Mouse (Mus musculus) midbrain, embryonic 14.5 days (tissue): ENCODE data around the gene Spata22. TPM values are rescaled to one million over a fixed set of nuclear protein-coding genes. Genes with fewer than 3 reads are reported as not detected.

Source experiments
- ATAC-seq: fragments of 200-750 bp; cut with Nextera tagmentation; 2 replicates; pipeline ENCODE4 v1.8.0; 2017; ENCODE audit warnings: moderate number of reproducible peaks, moderate library complexity; ENCODE audit not compliant: low FRiP score, low TSS enrichment
- DNase-seq: peaks from one replicate; pipeline ENCODE4 v3.0.0-alpha.2; 2015
- H3K27ac ChIP-seq: fragments of 300-500 bp; sonication (generic); replicated peaks from 2 replicates; pipeline ENCODE4 v1.5.1; 2014; ENCODE audit warnings: mild to moderate bottlenecking, low read depth, low read length, moderate library complexity
- H3K27me3 ChIP-seq: fragments of 300-500 bp; sonication (generic); 2 replicates; pipeline ENCODE4 v1.6.1; 2014; ENCODE audit warnings: low read length, control low read depth, mixed read lengths; ENCODE audit not compliant: control insufficient read depth, insufficient read depth
- H3K36me3 ChIP-seq: fragments of 300-500 bp; sonication (generic); 2 replicates; pipeline ENCODE4 v1.6.1; 2014; ENCODE audit warnings: low read length, control low read depth; ENCODE audit not compliant: control insufficient read depth, insufficient read depth
- H3K4me1 ChIP-seq: fragments of 300-500 bp; sonication (generic); 2 replicates; pipeline ENCODE4 v1.6.1; 2014; ENCODE audit warnings: mild to moderate bottlenecking, antibody characterized with exemption, low read length, control low read depth; ENCODE audit not compliant: control insufficient read depth, insufficient read depth
- H3K4me2 ChIP-seq: fragments of 300-500 bp; sonication (generic); 2 replicates; pipeline ENCODE4 v1.6.1; 2014; ENCODE audit warnings: mild to moderate bottlenecking, low read length, moderate library complexity
- H3K4me3 ChIP-seq: fragments of 300-500 bp; sonication (generic); replicated peaks from 2 replicates; pipeline ENCODE4 v1.5.1; 2014; ENCODE audit warnings: low read depth, low read length
- H3K9ac ChIP-seq: fragments of 300-500 bp; sonication (generic); replicated peaks from 2 replicates; pipeline ENCODE4 v1.6.1; 2014; ENCODE audit warnings: mild to moderate bottlenecking, low read length, moderate library complexity
- H3K9me3 ChIP-seq: fragments of 300-500 bp; sonication (generic); 2 replicates; pipeline ENCODE4 v1.6.1; 2016; ENCODE audit warnings: low read length, control low read depth, mixed read lengths; ENCODE audit not compliant: control insufficient read depth
- WGBS: fragments of 180-500 bp; shearing (Covaris S2); extraction: QIAGEN DNeasy Blood & Tissue Kit; methylation state at CpG from one replicate; pipeline ENCODE4 v1.1.7; 2014; 5-methylcytosine and 5-hydroxymethylcytosine counted together
- polyA plus RNA-seq: library from polyadenylated mRNA; unstranded; fragments of >200 nt; fragmentation: Nextera tagmentation; extraction: Ambion mirVana; gene quantifications from 2 replicates; pipeline ENCODE4 v1.2.1, GENCODE M21; 2014

The Spata22 gene
- not detected in 2 replicates for polyA plus RNA-seq

- WGBS = 83% methylated on average over 27 of the region's 27 CpGs
- Histone ChIP-seq H3K4me3 (no peak within 1 kb of the TSS), H3K9ac (no peak within 1 kb of the TSS), H3K36me3 (no peaks in the 10 kb centered on the region), H3K27ac (no peak within 1 kb of the TSS), H3K4me2 (no peak within 1 kb of the TSS), H3K4me1 (no peaks in the 10 kb centered on the region), H3K27me3 (no peaks in the 10 kb centered on the region), H3K9me3 (no peaks in the 10 kb centered on the region)
- DNase-seq = no peak
- ATAC-seq = no peak
Measured at GRCm38 (mm10) chr11:73329442-73329841, at the start of gene Spata22, which contains the start of the genes Aspa and Gm49340. Spata22 (plus strand) TSS chr11:73329741. Aspa (minus strand) TSS chr11:73329596. Gm49340 (plus strand) TSS chr11:73329741.

DNA sequence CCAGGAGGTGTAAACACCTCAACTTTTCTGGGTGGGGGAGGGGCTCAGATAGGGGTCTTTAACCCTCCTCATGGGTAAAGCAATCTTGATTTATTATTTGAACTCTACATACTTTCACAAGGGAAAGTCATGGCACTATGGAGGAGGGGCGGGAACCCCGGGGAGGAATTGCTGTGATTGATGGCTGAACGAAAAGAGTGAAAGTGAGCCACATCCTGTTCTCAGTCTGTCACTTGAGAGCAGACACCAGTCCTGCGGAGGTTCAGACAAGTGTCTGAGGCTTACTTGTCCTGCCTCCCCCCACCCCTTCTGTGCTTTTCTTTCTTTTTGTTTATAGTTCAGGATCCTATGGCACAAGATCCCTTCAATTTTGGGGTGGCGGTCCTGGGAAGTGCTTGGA is 48.8 kb upstream of the Spata22 start:
- Histone ChIP-seq H3K4me2 (no peak overlapping the region), H3K4me3 (no peak overlapping the region)

GRCm38 (mm10) chr11:73281528-73282027 is 48.0 kb upstream of the Spata22 start:
- H3K4me1 ChIP-seq = peaks cover 2% of the 10 kb centered on the region; the same call in 1 of the 2 replicates
- H3K27ac ChIP-seq = no peak overlapping the region
- H3K4me3 ChIP-seq = peak overlapping the region; percentile 33
- ATAC-seq (peak; percentile 75), DNase-seq (peak; percentile 77)
- no peaks in the 10 kb centered on the region for H3K9me3 ChIP-seq
- no peaks in the 10 kb centered on the region for H3K36me3 ChIP-seq
- H3K4me2 ChIP-seq = peak overlapping the region; percentile 53
- 2% methylated on average over 16 of the region's 16 CpGs for WGBS
- no peaks in the 10 kb centered on the region for H3K27me3 ChIP-seq
- peak overlapping the region; percentile 13 for H3K9ac ChIP-seq

More for the DNA sequence above, 48.8 kb upstream of the Spata22 start:
- H3K27me3 ChIP-seq = no peaks in the 10 kb centered on the region
- no peak for DNase-seq
- H3K9me3 ChIP-seq = no peaks in the 10 kb centered on the region
- no peaks in the 10 kb centered on the region for H3K36me3 ChIP-seq
- H3K9ac ChIP-seq = no peak overlapping the region
- no peak overlapping the region for H3K27ac ChIP-seq
- H3K4me1 ChIP-seq = peaks cover 2% of the 10 kb centered on the region; the same call in 1 of the 2 replicates
- 72% methylated on average over 5 of the region's 5 CpGs for WGBS
- no peak for ATAC-seq

DNA sequence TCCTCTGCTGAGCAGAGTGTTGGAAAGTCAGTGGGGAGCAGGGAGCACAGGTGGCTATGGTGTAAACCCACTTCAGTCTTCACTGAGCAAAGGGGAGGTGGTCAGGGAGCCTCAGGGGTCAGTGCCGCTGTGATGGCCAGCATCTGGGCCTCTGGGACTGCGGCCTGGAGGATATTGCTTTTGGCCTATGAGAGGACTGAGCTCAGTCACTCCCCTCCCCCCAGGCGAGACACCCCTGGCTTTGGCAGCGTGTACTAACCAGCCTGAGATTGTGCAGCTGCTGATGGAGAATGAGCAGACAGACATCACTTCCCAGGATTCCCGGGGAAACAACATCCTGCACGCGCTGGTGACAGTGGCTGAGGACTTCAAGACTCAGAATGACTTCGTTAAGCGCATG is 46.2 kb upstream of the Spata22 start:
- H3K27me3 ChIP-seq = no peaks in the 10 kb centered on the region
- H3K4me2 ChIP-seq = no peak overlapping the region
- no peaks in the 10 kb centered on the region for H3K9me3 ChIP-seq
- no peaks in the 10 kb centered on the region for H3K36me3 ChIP-seq
- ATAC-seq (no peak), DNase-seq (no peak)
- 80% methylated on average over 9 of the region's 9 CpGs for WGBS
- H3K4me3 ChIP-seq = no peak overlapping the region
- peaks cover 2% of the 10 kb centered on the region; the same call in 1 of the 2 replicates for H3K4me1 ChIP-seq
- no peak overlapping the region for H3K27ac ChIP-seq
- no peak overlapping the region for H3K9ac ChIP-seq

DNA sequence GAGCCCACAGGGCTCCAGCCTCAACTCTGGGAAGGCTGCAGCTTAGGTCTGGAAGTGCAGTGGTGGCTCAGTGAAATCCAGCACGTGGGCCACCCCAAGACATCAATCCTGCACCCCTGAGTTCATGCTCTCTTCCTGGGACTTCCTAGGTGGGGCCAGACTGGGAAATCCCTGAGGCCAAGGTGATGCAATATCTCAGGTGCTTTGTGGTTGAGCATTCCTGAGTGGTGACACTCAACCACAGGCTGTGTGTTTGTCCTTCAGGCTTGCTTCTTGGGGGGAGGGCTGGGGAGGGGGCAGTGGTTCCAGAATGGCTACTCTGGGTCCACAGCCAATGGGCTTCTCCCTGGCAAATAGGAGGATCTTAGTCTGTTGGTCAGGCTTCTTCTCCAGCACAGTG is 45.6 kb upstream of the Spata22 start:
- WGBS = 40% methylated on average over 1 of the region's 1 CpGs
- Histone ChIP-seq H3K4me3 (no peak overlapping the region), H3K4me2 (no peak overlapping the region), H3K9ac (no peak overlapping the region), H3K27ac (no peak overlapping the region), H3K9me3 (no peaks in the 10 kb centered on the region), H3K27me3 (no peaks in the 10 kb centered on the region), H3K36me3 (no peaks in the 10 kb centered on the region), H3K4me1 (peaks cover 2% of the 10 kb centered on the region; the same call in 1 of the 2 replicates)
- ATAC-seq (no peak), DNase-seq (no peak)

- H3K36me3 ChIP-seq = no peaks in the 10 kb centered on the region
- no peaks in the 10 kb centered on the region for H3K9me3 ChIP-seq
Measured at GRCm38 (mm10) chr11:73284351-73284750, 45.2 kb upstream of the Spata22 start.

DNA sequence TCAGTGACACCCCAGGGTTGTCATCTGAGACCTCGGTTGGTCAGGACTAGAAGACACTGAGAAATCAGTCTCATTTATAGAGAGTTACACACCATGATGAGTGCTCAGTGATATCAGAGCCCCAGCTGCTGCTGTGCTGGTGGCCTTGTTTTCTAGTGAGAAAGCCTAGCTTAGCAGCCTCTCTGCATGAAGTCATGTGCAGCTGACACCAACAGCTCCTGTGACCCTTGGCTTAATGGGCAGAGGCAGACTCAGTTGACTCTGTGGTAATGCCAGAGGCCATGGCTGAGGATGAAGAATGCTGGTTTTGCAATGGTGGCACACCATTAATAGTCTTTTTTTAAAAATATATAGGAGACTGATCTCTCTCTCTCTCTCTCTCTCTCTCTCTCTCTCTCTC is 39.9 kb upstream of the Spata22 start:
- Histone ChIP-seq H3K36me3 (no peaks in the 10 kb centered on the region), H3K4me3 (no peak overlapping the region), H3K4me1 (no peaks in the 10 kb centered on the region), H3K27me3 (no peaks in the 10 kb centered on the region), H3K4me2 (no peak overlapping the region), H3K9ac (no peak overlapping the region), H3K9me3 (no peaks in the 10 kb centered on the region), H3K27ac (no peak overlapping the region)
- WGBS = 86% methylated on average over 1 of the region's 1 CpGs
- no peak for ATAC-seq
- no peak for DNase-seq

More at GRCm38 (mm10) chr11:73284351-73284750, 45.2 kb upstream of the Spata22 start:
- no peak for DNase-seq
- Histone ChIP-seq H3K4me2 (no peak overlapping the region), H3K27ac (no peak overlapping the region), H3K4me3 (no peak overlapping the region), H3K27me3 (no peaks in the 10 kb centered on the region), H3K4me1 (peaks cover 2% of the 10 kb centered on the region; the same call in 1 of the 2 replicates), H3K9ac (no peak overlapping the region)
- no peak for ATAC-seq

DNA sequence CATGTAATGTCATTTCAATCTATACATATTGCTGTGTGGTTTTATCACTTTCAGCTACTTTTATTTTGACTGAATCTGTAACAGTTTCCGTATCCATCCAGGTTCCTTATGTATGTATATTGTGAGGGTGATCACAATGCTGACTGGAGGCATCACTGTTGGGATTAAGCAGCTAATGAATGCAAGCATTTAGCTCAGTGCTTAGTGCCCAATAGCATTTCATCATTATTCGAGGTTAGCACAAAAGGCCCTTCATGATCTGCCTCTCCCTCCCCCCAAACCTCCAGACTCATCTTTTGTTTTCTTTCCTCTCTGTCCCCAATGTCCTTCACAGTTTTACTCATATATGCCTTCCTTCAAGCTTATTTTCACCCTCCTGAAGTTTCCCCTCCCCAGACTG is 26.4 kb upstream of the Spata22 start:
- 6% methylated on average over 2 of the region's 2 CpGs for WGBS
- H3K9ac ChIP-seq = no peak overlapping the region
- no peak overlapping the region for H3K27ac ChIP-seq
- no peak overlapping the region for H3K4me3 ChIP-seq
- DNase-seq = peak; percentile 2
- H3K4me2 ChIP-seq = no peak overlapping the region
- ATAC-seq = no peak
- H3K9me3 ChIP-seq = no peaks in the 10 kb centered on the region
- H3K27me3 ChIP-seq = no peaks in the 10 kb centered on the region
- H3K4me1 ChIP-seq = no peaks in the 10 kb centered on the region
- H3K36me3 ChIP-seq = no peaks in the 10 kb centered on the region

DNA sequence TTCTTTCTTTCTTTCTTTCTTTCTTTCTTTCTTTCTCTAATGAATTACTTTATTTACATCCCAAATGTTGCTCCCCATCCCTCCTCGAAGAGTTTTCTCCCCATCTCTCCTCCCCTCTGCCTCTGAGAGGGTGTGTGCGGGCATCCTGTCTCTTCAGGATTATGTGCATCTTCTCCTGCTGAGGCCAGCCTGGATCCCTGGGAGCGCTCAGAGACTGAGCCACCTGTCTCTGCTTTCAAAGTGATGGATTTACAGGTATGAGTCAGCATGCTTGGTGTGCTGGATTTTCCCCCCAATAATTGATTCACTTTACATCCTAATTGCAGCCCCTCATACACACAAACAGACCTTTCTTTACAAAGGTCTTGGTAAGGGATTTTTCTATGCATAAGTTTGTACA is 13.6 kb upstream of the Spata22 start:
- 50% methylated on average over 3 of the region's 3 CpGs for WGBS
- DNase-seq (no peak), ATAC-seq (no peak)
- Histone ChIP-seq H3K4me3 (no peak overlapping the region), H3K27ac (no peak overlapping the region), H3K4me2 (no peak overlapping the region), H3K9me3 (no peaks in the 10 kb centered on the region), H3K36me3 (no peaks in the 10 kb centered on the region), H3K9ac (no peak overlapping the region), H3K27me3 (no peaks in the 10 kb centered on the region), H3K4me1 (no peaks in the 10 kb centered on the region)
